Mouse (Mus musculus): ENCODE data around the gene Atg4b.
"Not testable (repeated sequence)": the region's sequence is repeated elsewhere in the genome, so short reads cannot be mapped to it uniquely, and the experiment has no call there.

Gene Atg4b

DNA sequence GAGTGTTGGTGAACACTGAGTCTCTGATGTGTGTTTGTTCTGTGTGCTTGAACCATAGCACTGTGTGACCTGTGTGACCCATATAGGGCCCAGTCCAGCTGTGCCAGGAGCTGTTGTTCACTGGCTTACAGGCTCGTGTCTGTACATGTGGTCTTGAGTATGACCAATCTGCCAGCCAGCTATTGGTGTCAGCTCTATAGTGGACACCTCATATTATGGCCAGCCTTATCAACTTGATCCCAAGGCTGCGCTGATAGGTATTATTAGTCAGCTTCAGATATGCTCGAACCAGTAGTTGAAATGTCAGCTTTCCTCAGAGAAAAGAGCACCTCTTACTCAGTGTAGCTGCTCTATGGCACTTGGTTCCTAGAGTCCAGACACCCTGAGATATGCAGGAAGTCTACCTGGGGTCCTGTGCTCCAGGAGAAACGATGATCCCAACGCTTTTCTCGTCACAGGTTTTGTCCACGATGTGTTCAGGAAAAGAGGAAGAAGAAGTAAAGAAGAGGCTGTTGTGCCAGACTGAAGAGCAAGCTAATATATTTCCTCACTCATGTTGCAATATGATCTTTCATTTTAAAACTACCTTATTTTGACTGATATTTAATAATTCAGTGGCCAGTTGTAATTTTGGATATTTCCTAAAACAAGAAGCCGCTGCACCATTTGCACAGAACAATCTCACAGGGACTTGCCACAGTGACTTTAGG lies 66.7 kb downstream of the Atg4b start:
- DNase-seq (ENCODE audit: low spot score): no peak

DNA sequence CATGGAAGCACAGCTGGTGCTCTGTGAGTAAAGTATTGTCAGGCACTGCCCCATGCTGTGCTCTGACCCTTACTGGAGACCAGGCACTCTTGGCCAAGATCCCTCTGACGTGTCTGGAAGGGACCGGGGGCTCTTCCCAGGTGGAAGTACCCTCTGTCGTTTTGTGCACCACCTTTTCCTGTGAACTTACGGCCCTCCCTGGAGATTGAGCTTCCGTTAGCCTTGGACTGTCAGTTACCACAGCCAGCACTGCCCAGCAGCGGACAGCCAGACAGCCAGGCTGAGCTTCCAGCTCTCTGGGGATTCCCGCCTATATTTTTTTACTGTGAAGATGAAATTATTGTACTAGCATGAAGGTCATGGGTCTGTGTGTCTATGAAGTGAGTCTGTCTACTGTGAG lies 67.4 kb downstream of the Atg4b start:
- DNase-seq (ENCODE audit: low spot score): no peak

DNA sequence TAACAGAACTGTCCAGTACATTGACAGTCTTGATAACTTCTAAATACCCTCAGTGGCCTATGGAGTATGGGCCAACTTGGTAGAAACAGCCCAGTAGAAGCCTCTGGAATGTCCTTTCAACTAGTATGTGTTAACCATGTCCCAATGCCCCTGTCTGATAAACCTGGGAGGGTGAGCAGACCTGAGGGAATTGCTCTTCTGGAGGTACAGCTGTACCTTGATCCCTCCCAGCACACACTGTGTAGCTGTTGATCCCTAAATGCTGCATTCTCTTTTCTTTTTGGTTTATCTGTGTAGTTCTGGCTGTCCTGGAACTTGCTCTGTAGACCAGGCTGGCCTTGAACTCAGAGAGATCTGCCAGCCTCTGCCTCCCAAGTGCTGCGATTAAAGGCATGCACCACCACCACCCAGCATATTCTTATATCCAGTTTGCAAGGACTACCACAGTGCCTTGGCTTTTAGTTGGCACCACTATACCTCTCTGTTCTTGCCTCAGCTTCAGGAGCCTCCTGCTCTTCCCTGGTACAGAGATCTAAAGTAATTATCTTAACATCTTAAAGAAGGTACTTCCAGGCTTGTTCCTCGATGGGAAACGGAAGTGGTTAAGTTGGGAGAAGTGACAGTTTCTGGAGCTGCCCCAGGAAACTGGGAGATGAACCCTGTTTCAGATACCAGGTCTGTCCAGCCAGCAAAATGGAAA lies 72.6 kb downstream of the Atg4b start:
- no peak for DNase-seq (ENCODE audit: low spot score)

DNA sequence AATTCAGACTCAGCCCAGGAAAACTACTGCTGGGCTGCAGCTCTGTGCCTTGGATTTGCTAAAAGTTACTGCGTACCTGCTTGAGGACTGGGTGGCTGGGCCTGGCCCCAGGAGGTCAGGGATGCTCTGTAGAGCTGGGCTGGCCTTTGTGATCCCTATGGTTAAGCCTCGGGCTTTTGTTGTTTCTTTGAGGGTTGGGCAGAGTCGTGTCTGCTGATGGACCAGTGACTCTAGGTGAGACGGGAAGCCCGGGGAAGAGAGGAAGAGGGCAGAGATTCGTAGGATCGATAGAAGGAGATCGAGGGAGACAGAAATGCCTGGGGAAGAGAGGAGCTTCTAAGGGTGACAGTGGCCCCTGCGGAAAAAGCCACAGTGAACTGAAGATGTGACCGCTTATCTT lies 73.3 kb downstream of the Atg4b start, which contains the start of gene D2hgdh:
D2hgdh (plus strand) TSS at position 301 of the 400 bp plus-strand sequence.
- DNase-seq (ENCODE audit: low spot score): no peak

DNA sequence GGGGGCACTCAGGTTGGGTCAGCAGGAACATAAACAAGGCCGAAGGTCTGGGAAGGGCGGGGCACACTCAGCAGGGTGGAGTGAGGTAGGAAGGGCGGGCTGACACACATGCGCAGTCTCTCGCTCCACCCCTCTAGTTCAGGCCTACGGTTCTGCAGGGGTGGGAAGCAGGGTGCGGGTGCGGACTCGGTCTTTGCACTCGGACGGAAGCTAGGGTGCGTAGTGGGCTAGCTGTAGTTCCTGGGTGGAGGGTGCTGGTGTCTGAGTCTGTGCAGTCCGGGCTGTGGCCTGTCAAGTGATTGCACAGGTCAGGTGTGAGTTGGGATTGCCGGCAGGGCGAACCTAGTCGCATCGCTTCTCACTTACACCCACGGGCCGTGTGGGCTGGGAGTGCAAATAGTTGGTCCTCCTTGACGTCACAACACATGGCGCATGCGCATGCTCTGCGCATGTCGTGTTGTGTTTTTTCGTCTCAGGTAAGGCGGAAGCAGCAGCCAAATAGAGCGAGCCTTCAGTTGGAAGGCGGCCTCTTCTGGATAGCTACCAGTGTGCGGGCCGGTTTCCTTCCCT lies 73.9 kb downstream of the Atg4b start:
- peak; percentile 91 for DNase-seq (ENCODE audit: low spot score)

DNA sequence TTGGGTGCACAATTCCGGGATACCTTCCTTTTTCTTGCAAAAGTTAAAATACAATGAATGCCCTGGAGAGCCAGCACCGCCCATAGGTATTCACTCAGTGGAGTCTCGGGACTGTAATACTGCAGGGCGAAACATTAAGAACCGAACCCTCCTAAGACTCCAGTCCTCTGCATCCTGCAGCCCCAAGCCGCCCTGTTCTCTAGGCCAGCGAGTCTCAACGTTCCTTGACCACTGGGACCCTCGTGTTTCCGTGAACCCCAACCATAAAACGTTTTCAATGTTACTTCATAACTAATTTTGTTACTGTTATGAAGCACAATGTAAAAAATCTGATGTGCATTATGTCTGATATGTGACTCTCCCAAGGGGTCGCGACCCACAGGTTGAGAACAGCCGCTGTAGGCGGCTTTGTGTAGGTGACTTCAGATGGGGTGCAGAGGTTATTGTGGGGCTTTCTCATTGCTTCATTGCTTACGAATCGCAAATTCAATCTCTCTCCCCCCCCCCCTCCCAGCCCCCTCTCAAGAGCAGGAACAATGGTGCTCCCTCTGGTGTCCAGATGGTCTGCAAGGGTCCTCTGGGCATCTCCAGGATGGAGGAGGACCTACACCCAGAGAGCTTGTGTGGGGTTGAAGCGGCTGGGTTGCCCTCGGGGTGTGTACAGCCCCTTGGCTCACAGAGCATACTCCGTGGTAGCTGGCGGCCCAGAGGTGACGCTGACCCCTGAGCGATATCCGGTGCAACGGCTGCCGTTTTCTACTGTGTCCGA lies 74.7 kb downstream of the Atg4b start:
- DNase-seq (ENCODE audit: low spot score): no peak

DNA sequence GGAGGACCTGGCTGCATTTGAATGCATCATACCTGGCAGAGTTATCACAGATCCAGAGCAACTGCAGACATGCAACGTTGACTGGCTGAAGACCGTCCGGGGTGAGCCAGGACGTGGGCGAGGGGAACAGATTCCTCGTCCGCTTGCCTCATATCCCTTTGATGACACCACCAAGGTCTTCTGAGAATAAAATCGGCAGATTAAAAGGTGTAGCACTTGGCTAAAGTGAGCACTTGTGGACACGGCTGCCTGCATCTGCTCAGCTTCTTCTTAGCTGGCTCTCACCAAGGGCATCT lies 75.2 kb downstream of the Atg4b start:
- no peak for DNase-seq (ENCODE audit: low spot score)

DNA sequence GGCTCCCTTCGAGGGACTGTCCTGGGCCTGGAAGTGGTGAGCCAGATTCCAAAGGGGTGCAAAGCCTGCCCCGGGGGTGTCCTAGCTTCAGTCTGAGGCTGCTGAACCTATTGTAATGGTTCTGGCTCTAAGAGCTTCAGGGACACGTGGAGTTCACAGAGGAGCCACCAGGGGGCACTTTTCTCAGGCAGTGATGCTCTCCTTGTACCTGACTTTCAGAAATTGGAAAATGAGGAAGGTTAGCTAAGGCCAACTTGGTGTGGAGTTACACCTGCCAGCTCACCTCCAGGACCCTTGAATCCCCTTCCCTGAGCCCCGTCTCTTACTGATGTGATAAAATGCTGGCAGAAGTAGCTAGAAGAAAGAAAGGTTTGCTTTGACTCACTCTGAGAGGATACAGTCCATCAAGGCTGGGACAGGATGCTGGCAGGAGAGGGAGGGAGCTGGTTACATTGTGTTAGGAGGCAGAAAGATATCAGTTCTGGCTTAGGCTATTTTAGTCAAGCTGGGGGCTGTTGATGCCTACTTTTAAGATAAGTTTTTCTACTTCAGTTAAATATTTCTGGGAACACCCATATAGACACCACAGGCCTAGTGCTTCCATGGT lies 81.6 kb downstream of the Atg4b start:
- not testable (repeated sequence) for DNase-seq (ENCODE audit: low spot score)

DNA sequence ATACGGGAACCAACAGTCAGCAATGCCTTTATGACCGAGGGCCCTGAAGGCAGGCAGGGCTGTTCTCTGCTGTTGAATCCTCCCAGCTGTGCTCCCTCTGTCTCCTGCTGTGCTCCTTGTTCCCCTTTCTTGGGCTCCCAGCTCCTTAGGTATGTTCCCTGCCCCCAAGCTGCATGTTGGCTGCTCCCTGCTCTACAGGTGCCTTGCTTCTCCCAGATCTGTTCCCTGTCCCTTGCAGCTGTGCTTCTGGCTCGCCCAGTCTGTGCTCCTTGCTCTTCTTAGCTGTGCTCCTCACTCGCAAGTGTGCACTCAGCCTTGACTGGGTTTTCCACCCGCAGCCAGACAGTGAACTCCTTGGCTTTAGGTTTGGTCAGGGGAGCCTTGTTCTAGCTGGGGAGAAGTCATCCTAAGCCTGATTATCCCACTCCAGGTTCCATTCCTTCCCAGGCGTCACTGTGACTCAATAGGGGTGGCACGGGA lies 83.4 kb downstream of the Atg4b start:
- DNase-seq (ENCODE audit: low spot score): no peak

DNA sequence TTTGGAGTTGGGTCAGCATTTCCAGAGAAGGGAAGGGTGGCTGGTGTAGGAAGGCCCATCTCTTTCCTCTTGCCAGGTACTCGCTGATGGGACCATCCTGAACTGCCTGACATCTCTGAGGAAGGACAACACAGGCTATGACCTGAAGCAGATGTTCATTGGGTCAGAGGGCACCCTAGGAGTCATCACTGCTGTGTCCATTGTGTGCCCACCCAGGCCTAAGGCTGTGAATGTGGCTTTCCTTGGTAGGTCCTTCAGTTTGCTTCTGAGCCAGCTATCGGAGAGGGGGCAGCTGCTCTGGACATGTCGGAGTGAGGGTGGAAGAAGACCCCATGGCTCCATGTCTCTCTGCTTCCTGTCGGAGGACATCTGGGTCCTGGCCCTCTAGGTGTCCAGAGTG lies 83.9 kb downstream of the Atg4b start:
- DNase-seq (ENCODE audit: low spot score): no peak

DNA sequence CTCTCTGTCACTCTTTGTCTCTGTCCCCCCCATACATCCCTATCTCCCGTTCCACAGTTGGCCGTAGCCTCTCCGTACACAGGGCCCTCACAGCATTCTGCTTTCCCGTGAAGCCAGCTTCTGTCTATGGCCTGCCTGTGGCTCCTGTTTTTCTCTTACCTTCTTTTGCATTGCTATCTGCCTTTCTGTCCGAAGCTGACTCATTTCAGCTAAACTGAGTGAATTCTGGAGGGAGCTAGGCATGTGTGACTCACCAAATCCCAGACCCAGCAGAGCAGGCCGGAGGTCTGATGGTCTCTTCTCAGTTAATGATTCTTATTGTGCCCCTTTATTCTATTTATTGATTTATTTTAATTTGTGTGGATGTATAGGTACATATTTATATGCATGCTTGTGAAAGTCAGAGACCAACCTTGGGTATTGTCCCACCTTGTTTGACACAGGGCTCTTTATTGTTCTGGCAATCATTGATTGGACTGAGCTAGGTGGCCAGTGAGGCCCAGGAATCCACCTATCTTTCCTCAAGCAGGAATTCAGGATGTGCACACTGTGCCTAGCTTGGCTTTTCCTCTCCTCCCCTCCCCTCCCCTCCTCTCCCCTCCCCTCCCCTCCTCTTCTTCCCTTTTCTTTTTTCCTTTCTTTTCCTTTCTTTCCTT lies 84.7 kb downstream of the Atg4b start:
- DNase-seq (ENCODE audit: low spot score): no peak

DNA sequence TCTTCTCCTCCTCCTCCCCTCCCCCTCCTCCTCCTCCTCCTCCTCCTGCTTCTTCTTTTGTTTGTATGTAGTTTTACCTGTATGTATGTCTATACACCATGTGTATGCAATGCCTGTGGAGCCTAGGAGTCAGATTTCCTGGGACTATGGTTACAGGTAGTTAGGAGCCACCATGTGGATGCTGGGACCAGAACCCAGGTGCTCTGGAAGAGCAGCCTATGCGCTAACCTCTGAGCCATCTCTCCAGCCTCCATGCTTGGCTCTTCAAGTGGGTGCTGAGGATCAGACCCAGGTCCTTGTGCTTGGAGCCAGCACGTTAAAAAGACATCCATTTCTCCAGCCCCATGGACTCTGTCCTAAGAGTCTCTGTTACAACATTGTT lies 85.2 kb downstream of the Atg4b start:
- DNase-seq (ENCODE audit: low spot score): no peak

DNA sequence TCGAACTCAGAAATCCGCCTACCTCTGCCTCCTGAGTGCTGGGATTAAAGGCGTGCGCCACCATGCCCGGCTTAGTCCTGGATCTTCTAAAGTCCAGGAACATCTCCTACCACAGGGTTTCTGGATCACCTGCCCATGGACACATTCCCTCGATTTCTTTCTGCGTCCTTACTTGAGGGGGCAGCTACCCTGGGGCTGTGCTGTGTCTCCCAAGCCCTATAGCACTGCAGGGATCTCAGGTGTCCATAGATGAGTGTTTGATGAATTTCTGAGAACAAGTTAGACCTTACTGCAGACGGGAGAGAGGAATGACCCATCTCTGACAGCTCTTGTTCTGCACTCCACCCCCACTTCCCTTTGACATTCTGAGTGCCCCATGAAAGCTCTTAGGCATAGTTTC lies 86.0 kb downstream of the Atg4b start:
- no peak for DNase-seq (ENCODE audit: low spot score)

DNA sequence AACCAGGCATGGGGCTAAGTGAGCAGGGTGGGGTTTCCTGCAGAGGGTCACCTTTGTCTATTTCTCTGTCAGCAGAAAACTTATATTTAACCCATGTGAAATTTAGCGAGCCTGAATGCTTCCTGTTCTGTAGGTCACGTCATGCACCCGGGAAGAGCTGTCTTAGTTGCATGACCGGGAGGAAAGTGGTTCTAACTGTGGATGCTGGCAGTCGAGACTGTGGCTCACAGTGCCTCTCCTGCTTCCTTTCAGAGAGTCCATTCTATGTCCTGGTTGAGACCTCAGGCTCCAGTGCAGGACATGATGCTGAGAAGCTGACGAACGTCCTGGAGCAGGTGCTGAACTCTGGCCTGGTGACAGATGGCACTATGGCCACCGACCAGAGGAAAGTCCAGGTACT lies 87.3 kb downstream of the Atg4b start:
- not testable (repeated sequence) for DNase-seq (ENCODE audit: low spot score)

All from ovary, postnatal 10 days (tissue).